Mouse (Mus musculus): ENCODE results near the gene Ccdc183. TPM values are rescaled to one million over a fixed set of nuclear protein-coding genes. Genes with fewer than 3 reads are reported as not detected.

Ccdc183 gene
- total RNA-seq, 4 experiments from 2014 or later = not detected

Other genes starting within 250 kb of the Ccdc183 start
- 1 to 10 TPM; 2.4 to 4.6 (median 4.2) TPM for gene Sapcd2, start 245.4 kb downstream of the Ccdc183 start, total RNA-seq (2022)
- gene Entpd2, start 221.8 kb downstream of the Ccdc183 start, total RNA-seq (2022) = 10 to 100 TPM; 14.6 to 20.7 (median 16.8) TPM
- gene Npdc1, start 218.3 kb downstream of the Ccdc183 start, total RNA-seq (2022) = 100 to 1,000 TPM; 390 to 435 (median 411) TPM
- gene Fut7, start 194.4 kb downstream of the Ccdc183 start, total RNA-seq (2022) = under 1 TPM; 0.35 to 0.98 (median 0.44) TPM
- 100 to 1,000 TPM; 165 to 186 (median 183) TPM for gene Abca2, start 189.0 kb downstream of the Ccdc183 start, total RNA-seq (2022)
- under 1 TPM in 2 of 4 experiments, not detected in 2; 0.43 to 0.92 TPM for gene Clic3, start 160.8 kb downstream of the Ccdc183 start, total RNA-seq (2022)
- gene Paxx, start 156.6 kb downstream of the Ccdc183 start, total RNA-seq (2022) = 10 to 100 TPM; 60.3 to 63.5 (median 61.8) TPM
- gene Ptgds, start 147.6 kb downstream of the Ccdc183 start, total RNA-seq (2022) = 1,000 to 10,000 TPM in 3 of 4 experiments, 100 to 1,000 TPM in 1; 912 to 1,488 (median 1,209) TPM
- gene Lcn12, start 123.8 kb downstream of the Ccdc183 start, total RNA-seq (2022) = not detected
- gene Fbxw5, start 116.9 kb downstream of the Ccdc183 start, total RNA-seq (2022) = 100 to 1,000 TPM; 116 to 120 (median 118) TPM
- 1 to 10 TPM in 3 of 4 experiments, under 1 TPM in 1; 0.77 to 1.4 (median 1.2) TPM for gene C8g, start 116.0 kb downstream of the Ccdc183 start, total RNA-seq (2022)
- gene Traf2, start 70.7 kb downstream of the Ccdc183 start, total RNA-seq (2022) = 10 to 100 TPM; 10.1 to 12.1 (median 10.7) TPM
- 100 to 1,000 TPM; 124 to 203 (median 161) TPM for gene Edf1, start 59.8 kb downstream of the Ccdc183 start, total RNA-seq (2022)
- 1 to 10 TPM in 3 of 4 experiments, under 1 TPM in 1; 0.96 to 3.8 (median 2.0) TPM for gene Mamdc4, start 42.8 kb downstream of the Ccdc183 start, total RNA-seq (2022)
- 10 to 100 TPM; 64.6 to 76.6 (median 69.6) TPM for gene Phpt1, start 42.5 kb downstream of the Ccdc183 start, total RNA-seq (2022)
- 100 to 1,000 TPM in 1 of 4 experiments, 10 to 100 TPM in 3; 82.9 to 103 (median 92.4) TPM for gene Ajm1, start 35.9 kb downstream of the Ccdc183 start, total RNA-seq (2022)
- 100 to 1,000 TPM; 127 to 168 (median 150) TPM for gene Rabl6, start 9.2 kb downstream of the Ccdc183 start, total RNA-seq (2022)
- 10 to 100 TPM; 14.9 to 24.0 (median 16.6) TPM for gene Tmem141, start 4.3 kb upstream of the Ccdc183 start, total RNA-seq (2022)
- under 1 TPM; 0.45 to 0.80 (median 0.64) TPM for gene Fcna, start 10.4 kb upstream of the Ccdc183 start, total RNA-seq (2022)
- gene Lcn8, start 35.4 kb upstream of the Ccdc183 start, total RNA-seq (2022) = not detected
- gene Lcn5, start 40.3 kb upstream of the Ccdc183 start, total RNA-seq (2022) = not detected
- not detected for gene Lcn6, start 59.1 kb upstream of the Ccdc183 start, total RNA-seq (2022)
- gene Lcn10, start 65.0 kb upstream of the Ccdc183 start, total RNA-seq (2022) = not detected
- gene Obp2a, start 82.4 kb upstream of the Ccdc183 start, total RNA-seq (2022) = not detected
- 10 to 100 TPM; 72.4 to 98.0 (median 84.8) TPM for gene Bmyc, start 89.1 kb upstream of the Ccdc183 start, total RNA-seq (2022)
- gene Obp2b, start 119.3 kb upstream of the Ccdc183 start, total RNA-seq (2022) = under 1 TPM in 2 of 4 experiments, not detected in 2; 0.64 to 0.93 TPM
- not detected for gene Lcn3, start 147.9 kb upstream of the Ccdc183 start, total RNA-seq (2022)
- not detected for gene Lcn11, start 159.3 kb upstream of the Ccdc183 start, total RNA-seq (2022)
- gene Gm13539, start 164.6 kb upstream of the Ccdc183 start, total RNA-seq (2022) = not detected
- gene Glt6d1, start 198.2 kb upstream of the Ccdc183 start, total RNA-seq (2022) = not detected
- not detected for gene Lcn9, start 205.5 kb upstream of the Ccdc183 start, total RNA-seq (2022)
- not detected for gene Sohlh1, start 229.6 kb upstream of the Ccdc183 start, total RNA-seq (2022)
- gene Kcnt1, start 246.1 kb upstream of the Ccdc183 start, total RNA-seq (2022) = 10 to 100 TPM; 51.4 to 62.1 (median 53.9) TPM

All from layer of hippocampus, adult 8-10 months (tissue).